Mouse (Mus musculus) cerebellum, adult 8-10 months (tissue): ENCODE measurements around the gene Nek8.
"Not testable (repeated sequence)": the region's sequence is repeated elsewhere in the genome, so short reads cannot be mapped to it uniquely, and the experiment has no call there.

Experiments used
- DNase-seq: peaks from one replicate; pipeline ENCODE4 v3.0.0; 2022

Nek8 gene

GRCm38 (mm10) chr11:78138023-78138422 lies 38.5 kb downstream of the Nek8 start:
- DNase-seq: no peak

- no peak for DNase-seq
These were observed 38.9 kb downstream of the Nek8 start for GRCm38 (mm10) chr11:78137584-78137983.

GRCm38 (mm10) chr11:78136132-78136531 lies 40.3 kb downstream of the Nek8 start:
- DNase-seq: no peak

- DNase-seq: not testable (repeated sequence)
These were observed 41.2 kb downstream of the Nek8 start for GRCm38 (mm10) chr11:78135314-78135713.

GRCm38 (mm10) chr11:78134344-78134743 lies 42.1 kb downstream of the Nek8 start:
- no peak for DNase-seq

GRCm38 (mm10) chr11:78133915-78134314 lies 42.6 kb downstream of the Nek8 start:
- no peak for DNase-seq

GRCm38 (mm10) chr11:78129458-78129857 lies 47.0 kb downstream of the Nek8 start:
- DNase-seq: no peak

GRCm38 (mm10) chr11:78126739-78127138 lies 49.7 kb downstream of the Nek8 start:
- DNase-seq: no peak

GRCm38 (mm10) chr11:78125691-78126090 lies 50.8 kb downstream of the Nek8 start:
- DNase-seq: no peak

- DNase-seq: no peak
These were observed 52.7 kb downstream of the Nek8 start for GRCm38 (mm10) chr11:78123782-78124181.

GRCm38 (mm10) chr11:78122815-78123214 lies 53.7 kb downstream of the Nek8 start:
- DNase-seq: no peak

GRCm38 (mm10) chr11:78121176-78121575 lies 55.3 kb downstream of the Nek8 start:
- DNase-seq: no peak

- no peak for DNase-seq
These were observed 56.6 kb downstream of the Nek8 start for GRCm38 (mm10) chr11:78119898-78120297.

GRCm38 (mm10) chr11:78118467-78118866 lies 58.0 kb downstream of the Nek8 start:
- DNase-seq: no peak

GRCm38 (mm10) chr11:78116146-78116410 lies 60.4 kb downstream of the Nek8 start:
- DNase-seq: no peak
